Mouse (Mus musculus): ENCODE results near the gene Fads2.

Fads2 gene

DNA sequence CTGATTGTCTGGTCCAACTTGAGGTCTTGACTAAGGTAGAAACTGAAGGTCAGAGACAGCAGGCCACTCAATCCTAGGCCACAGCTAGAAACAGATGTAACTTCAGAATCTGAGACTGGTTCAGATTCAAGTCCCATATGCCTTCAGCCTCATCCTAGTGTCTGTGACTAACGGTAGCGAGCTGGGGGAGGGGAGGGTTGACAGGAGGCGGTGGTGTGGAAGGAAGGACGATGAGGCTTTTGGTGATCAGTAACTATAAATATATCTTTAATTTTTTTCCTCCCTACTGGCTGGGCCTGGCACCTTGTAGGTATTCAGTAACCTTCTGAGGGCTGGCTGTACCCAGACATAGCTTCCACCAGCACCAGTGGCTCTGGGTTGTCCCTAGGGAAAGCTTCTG lies 86.1 kb downstream of the Fads2 start:
- DNase-seq (ENCODE audit: low spot score in 2 of 2) = no peak

DNA sequence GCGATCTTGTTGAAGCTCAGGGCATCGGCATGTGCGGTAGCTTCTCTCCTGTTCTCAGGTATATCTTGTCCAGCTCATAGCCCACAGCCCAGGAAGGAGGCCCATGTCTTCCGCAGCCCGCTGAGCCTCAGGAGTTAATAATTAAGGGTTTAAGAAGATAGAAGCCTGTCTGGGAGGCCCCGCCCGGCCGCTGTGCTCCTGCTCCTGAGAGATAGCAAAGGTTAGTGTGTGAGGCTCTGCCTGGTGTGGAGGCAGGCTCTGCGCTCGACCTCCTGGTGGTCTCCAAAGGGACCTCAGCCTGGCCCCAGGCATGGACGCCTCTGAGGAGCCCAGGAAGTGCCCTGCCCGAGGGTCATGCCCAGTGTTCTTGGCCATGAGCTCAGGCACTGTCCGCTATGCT lies 86.7 kb downstream of the Fads2 start:
- DNase-seq (ENCODE audit: low spot score in 2 of 2) = no peak

DNA sequence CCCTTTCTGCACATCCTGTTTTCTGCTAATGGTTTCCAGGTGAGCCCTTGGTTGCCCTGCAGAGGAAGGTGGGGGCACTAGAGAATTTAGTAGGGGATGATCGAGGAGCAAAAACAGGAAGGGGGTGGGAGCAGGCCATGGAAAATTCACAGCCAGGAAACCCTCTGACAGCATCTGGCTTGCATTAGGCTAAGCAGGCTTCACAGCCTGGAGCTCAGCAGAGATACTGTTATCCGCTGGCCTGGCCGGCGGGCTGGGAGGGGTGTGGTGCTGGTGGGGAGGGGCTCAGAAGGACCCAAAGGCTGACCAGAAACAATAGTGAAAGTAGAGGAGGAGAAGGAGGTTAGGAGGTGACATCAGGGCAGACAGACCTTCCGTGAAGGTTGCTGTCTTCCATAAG lies 87.6 kb downstream of the Fads2 start:
- no peak for DNase-seq (ENCODE audit: low spot score in 2 of 2)

DNA sequence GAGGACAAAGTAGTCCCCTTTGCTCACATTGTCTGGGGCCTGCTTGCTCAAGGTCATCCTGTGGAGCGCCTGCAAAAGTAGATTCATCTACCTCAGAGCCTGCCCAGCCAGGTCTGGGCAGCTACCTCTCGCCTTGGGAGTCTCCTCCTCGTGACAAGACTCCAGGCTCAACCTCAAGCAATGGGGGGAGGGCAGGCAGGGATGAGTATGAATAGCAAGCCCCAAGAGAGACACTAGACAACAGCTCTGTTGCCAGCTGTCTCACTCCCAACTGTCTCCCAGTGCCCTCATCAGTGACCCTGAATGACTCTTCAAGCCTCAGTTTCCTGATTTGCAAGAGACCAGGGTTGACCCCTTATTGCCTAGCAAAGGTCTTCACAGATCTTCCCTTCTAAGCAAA lies 88.2 kb downstream of the Fads2 start:
- DNase-seq (ENCODE audit: low spot score in 2 of 2) = no peak

DNA sequence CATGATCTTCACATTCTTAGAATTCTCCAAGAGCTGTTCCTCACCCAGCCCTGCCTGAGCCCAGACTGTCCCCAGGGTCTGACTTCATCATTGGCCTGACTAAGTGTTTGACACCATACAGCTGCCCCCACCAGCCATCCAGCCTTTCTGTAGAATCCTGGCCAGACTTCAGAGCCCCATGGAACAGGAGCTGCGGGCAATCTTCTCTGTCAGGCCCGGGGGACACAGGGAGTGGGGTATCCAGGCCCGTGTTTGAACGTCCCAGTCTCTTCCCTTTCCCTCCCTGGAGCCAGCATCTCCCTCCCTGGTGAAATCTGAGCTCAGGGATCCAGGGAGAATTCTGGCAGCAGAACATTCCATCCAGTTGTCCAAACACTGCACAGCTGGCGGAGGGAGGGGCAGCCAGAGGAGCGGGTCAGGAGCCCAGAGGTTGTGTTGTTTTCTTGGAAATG lies 88.7 kb downstream of the Fads2 start:
- no peak for DNase-seq (ENCODE audit: low spot score in 2 of 2)
